Mouse (Mus musculus): ENCODE measurements at regions not wholly inside any gene's neighbourhood (a gene's known extent, or its start where the extent isn't known, plus 50 kb on each side); places are given as distances from the start of the nearest gene placed in this dataset.
A peak's percentile ranks its signal among the peaks of the same experiment; 100 is the strongest.

DNA sequence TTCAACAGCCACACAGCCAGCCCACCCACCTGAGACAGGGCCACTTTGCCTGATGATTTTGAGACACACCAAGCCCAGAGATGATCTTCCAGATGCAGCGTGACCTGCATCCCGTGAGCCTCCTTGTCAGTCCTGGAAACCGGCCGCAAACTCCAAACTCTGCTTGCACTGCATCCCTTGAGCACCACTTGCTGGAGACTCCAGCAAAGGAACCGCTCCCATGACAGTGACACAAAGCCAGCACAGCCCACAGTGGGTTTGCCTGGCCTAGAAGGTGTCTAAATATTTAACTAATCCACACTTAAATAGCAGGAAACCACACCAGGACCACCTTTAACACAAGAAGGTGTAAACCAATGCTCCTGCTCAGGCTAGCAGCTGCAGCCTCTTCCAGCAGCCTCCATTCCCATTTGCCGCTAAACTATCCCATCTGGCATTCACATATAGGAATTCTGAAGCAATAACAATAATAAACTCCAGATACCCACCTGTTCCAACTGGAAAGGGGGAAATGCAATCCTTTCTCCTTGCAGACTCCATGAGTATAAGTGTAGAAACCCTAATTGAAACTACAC lies 106.2 kb upstream of the Kdm8 start:
- H3K27me3 ChIP-seq, result 0 out of 2 replicates have a peak, but pooled peaks cover 8% of the 10 kb centered on the region
- no peak overlapping the region for H3K4me2 ChIP-seq
- no peak overlapping the region for H3K27ac ChIP-seq
- H3K4me1 ChIP-seq, result peaks cover 5% of the 10 kb centered on the region; the same call in 1 of the 2 replicates
- no peaks in the 10 kb centered on the region for H3K9me3 ChIP-seq
- 85% methylated on average over 6 of the region's 6 CpGs for WGBS
- ATAC-seq (ENCODE audit: low FRiP score), result no peak
- no peaks in the 10 kb centered on the region for H3K36me3 ChIP-seq (replicated peaks)
- no peak overlapping the region for H3K9ac ChIP-seq
- H3K4me3 ChIP-seq (replicated peaks), result no peak overlapping the region

DNA sequence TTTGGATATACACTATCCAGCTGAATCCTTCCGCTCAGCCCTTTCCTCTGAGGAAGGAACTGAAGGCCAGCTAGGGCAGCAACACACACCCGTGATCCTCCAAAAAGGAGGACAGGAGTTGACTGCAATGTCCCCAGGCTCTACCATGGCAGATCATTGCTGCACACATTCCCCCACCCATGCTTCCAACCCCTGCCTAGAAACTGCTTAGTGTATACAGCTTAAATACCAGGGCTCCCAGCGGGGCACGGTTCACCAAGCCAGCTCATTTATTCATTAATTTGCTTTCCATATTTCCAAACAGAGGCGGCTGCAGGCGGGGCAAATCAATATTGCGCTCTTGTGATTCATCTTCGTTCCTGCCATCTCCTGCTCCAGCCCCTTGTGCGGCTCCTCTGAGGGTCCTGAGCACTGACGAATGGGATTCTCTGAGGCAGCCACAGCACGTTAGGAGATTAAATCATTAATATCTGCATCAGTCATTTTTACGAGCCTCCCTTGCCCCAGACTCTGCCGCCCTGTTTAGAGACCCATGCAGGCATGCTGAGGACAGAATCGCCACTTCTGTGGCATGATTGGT lies 104.1 kb upstream of the Kdm8 start:
- Histone ChIP-seq H3K9me3 (no peaks in the 10 kb centered on the region), H3K4me2 (no peak overlapping the region), H3K27me3 (0 out of 2 replicates have a peak, but pooled peaks cover 8% of the 10 kb centered on the region), H3K36me3 (replicated peaks) (no peaks in the 10 kb centered on the region), H3K4me1 (peaks cover 5% of the 10 kb centered on the region; the same call in 1 of the 2 replicates), H3K27ac (no peak overlapping the region), H3K9ac (no peak overlapping the region), H3K4me3 (replicated peaks) (no peak overlapping the region)
- WGBS, result 78% methylated on average over 14 of the region's 14 CpGs
- no peak for ATAC-seq (ENCODE audit: low FRiP score)

DNA sequence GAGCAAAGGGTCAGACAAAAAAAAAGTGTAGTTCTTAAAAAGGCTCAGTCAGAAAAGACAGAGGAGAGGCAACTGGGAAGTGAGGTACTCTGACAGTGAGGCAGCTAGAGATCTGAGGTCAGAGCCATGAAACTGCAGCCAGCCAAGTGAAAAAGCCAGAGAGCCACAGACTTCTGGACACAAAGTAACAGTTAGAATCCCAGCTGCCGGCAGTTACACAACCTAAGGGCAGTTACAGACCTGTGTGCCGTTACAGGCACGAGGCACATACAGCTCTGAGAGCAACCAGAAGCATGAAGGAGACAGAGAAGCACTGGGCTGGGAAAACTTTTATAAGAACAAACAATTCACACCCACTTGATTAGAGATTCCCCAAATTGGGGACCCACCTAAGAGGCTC lies 94.9 kb upstream of the Kdm8 start:
- Histone ChIP-seq H3K36me3 (replicated peaks) (no peaks in the 10 kb centered on the region), H3K9me3 (no peaks in the 10 kb centered on the region), H3K4me2 (no peak overlapping the region), H3K9ac (no peak overlapping the region), H3K4me3 (replicated peaks) (no peak overlapping the region), H3K27ac (no peak overlapping the region), H3K27me3 (no peaks in the 10 kb centered on the region), H3K4me1 (no peaks in the 10 kb centered on the region)
- WGBS, result 81% methylated on average over 3 of the region's 3 CpGs
- no peak for ATAC-seq (ENCODE audit: low FRiP score)

DNA sequence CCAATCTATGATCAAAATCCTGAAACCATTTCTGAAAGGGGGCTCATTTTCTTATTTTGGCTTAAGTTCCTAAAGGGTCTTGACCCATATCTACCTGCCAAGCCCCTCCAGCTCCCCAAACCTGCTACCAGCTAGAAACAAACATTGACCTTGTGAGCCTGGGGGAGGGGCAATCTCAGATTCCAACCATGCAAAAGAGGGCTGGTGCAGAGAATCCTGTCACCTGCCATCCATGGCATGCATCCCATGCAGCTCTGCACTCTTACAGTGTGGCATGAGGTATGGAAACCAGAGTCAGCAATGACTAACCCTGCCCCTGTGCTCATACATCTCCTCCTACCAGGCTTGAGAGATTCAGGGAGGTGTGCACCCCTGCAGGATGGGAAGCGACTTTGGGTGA lies 90.3 kb upstream of the Kdm8 start:
- H3K9ac ChIP-seq, result no peak overlapping the region
- ATAC-seq (ENCODE audit: low FRiP score), result no peak
- H3K36me3 ChIP-seq (replicated peaks), result no peaks in the 10 kb centered on the region
- no peaks in the 10 kb centered on the region; the same call in 1 of the 2 replicates for H3K4me1 ChIP-seq
- no peak overlapping the region for H3K4me2 ChIP-seq
- H3K27me3 ChIP-seq, result no peaks in the 10 kb centered on the region
- 88% methylated on average over 1 of the region's 1 CpGs for WGBS
- no peak overlapping the region for H3K27ac ChIP-seq
- no peak overlapping the region for H3K4me3 ChIP-seq (replicated peaks)
- H3K9me3 ChIP-seq, result no peaks in the 10 kb centered on the region

DNA sequence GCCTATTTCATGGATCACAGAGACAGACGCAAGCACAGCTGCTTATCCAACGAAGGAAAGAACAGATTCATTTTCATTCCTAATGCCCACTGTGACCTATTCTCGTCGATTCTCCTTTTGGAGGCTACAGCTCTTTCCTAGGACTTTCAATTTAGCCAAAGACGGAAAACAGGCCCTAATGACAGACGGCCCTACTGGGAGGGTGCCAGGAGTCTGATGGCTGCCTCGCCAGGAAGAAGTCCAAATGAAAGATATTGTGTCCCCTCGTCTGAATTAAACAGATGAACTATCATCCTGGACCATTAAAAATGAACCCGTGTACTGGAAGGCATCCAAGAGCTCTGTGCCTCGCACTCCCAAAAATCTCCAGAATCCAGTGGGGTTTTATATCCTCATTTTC lies 89.5 kb upstream of the Kdm8 start:
- 83% methylated on average over 10 of the region's 10 CpGs for WGBS
- Histone ChIP-seq H3K9me3 (no peaks in the 10 kb centered on the region), H3K4me3 (replicated peaks) (no peak overlapping the region), H3K36me3 (replicated peaks) (no peaks in the 10 kb centered on the region), H3K9ac (no peak overlapping the region), H3K4me2 (no peak overlapping the region), H3K27me3 (no peaks in the 10 kb centered on the region), H3K27ac (no peak overlapping the region), H3K4me1 (no peaks in the 10 kb centered on the region; the same call in 1 of the 2 replicates)
- ATAC-seq (ENCODE audit: low FRiP score), result no peak

DNA sequence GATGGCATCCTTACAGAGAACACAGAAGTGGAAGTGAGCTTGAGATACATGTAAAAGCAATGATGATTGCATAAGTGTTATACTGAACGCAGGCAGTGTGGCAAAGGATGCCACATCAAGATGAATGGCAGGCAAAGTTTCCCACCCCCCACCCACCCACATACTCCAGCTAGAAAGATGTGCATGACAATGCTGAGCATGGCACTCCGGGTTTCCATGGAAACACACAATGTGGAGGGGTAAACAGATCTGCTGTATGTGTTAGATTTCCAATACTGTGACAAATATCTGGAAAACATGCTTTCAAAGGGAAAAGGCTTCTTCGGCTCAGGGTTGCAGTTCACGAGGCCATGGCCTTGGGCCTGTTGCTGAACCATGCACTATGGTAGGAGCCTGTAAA lies 86.5 kb upstream of the Kdm8 start:
- Histone ChIP-seq H3K27ac (no peak overlapping the region), H3K4me1 (no peaks in the 10 kb centered on the region; the same call in 1 of the 2 replicates), H3K4me3 (replicated peaks) (no peak overlapping the region), H3K36me3 (replicated peaks) (no peaks in the 10 kb centered on the region), H3K27me3 (no peaks in the 10 kb centered on the region), H3K9ac (no peak overlapping the region), H3K4me2 (no peak overlapping the region), H3K9me3 (no peaks in the 10 kb centered on the region)
- no peak for ATAC-seq (ENCODE audit: low FRiP score)
- 78% methylated on average over 4 of the region's 4 CpGs for WGBS

DNA sequence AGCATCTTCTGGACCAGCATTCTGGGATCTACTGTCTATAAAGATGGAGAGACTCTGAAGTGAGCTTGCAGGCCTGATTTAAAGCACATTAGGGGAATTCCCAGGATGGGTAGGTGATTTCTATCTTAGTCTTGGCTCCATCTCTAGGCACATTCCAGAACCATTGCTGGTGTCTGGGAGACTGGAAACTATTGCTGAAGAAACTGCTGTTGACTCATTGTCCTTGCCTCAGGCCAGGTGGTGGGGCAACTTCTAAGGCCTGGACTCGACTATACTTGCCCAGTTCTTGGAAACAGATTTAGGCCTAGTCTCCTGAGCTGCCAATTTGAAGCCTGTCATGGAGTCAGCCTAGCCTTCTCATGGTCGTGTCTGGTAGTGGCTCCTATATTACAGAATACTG lies 61.5 kb upstream of the Kdm8 start:
- 63% methylated on average over 2 of the region's 2 CpGs for WGBS
- Histone ChIP-seq H3K4me1 (no peaks in the 10 kb centered on the region), H3K9ac (no peak overlapping the region), H3K4me2 (no peak overlapping the region), H3K36me3 (replicated peaks) (no peaks in the 10 kb centered on the region), H3K4me3 (replicated peaks) (no peak overlapping the region), H3K9me3 (no peaks in the 10 kb centered on the region), H3K27me3 (no peaks in the 10 kb centered on the region), H3K27ac (no peak overlapping the region)
- no peak for ATAC-seq (ENCODE audit: low FRiP score)

DNA sequence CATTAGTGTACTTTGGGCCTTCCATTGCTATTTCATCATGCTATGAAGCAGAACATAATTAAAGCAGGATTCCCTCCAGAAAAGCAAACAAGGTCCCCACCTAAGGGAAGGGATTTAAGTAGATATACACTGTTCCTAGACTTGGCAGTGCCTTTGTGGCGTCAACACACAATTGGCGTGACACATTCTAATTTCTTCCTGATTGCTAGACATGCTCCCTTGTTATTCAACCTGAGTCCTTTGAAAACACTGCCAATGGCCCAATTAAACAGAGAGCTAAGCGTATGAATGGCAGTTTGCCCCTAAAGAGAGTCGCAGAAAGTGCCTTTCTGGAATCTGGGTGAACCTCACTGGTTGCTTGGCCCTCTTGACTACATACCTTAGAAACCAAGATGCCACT lies 60.3 kb upstream of the Kdm8 start:
- Histone ChIP-seq H3K9ac (no peak overlapping the region), H3K4me1 (no peaks in the 10 kb centered on the region), H3K4me2 (no peak overlapping the region), H3K27ac (no peak overlapping the region), H3K4me3 (replicated peaks) (no peak overlapping the region), H3K36me3 (replicated peaks) (no peaks in the 10 kb centered on the region), H3K9me3 (no peaks in the 10 kb centered on the region), H3K27me3 (no peaks in the 10 kb centered on the region)
- no peak for ATAC-seq (ENCODE audit: low FRiP score)
- WGBS, result 65% methylated on average over 4 of the region's 4 CpGs

DNA sequence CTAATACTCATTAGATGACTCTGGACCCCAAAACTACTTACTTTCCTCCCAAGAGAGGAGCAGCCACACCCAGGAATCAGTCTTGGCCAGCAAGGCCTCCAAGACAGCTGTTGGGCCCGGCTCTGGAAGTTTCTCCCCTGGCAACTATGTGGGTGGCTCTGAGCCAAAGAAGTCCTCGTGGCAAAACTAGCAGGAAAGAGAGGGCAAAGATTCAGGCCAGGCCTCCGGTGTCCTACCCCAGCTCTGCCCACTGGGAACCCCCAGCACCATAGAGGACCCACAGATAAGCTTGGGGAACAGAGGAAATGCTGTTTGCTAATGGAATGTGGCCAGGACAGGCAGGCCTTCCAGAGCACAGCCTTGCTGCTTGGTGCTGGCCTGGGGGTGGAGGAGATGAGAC lies 51.9 kb upstream of the Kdm8 start:
- H3K4me3 ChIP-seq (replicated peaks), result no peak overlapping the region
- no peak overlapping the region for H3K9ac ChIP-seq
- H3K4me2 ChIP-seq, result peak overlapping the region; percentile 72
- no peaks in the 10 kb centered on the region for H3K9me3 ChIP-seq
- peaks cover 17% of the 10 kb centered on the region; the same call in 1 of the 2 replicates for H3K27me3 ChIP-seq
- no peak overlapping the region for H3K27ac ChIP-seq
- peaks cover 11% of the 10 kb centered on the region; the same call in 1 of the 2 replicates for H3K4me1 ChIP-seq
- 71% methylated on average over 3 of the region's 3 CpGs for WGBS
- ATAC-seq (ENCODE audit: low FRiP score), result no peak
- no peaks in the 10 kb centered on the region for H3K36me3 ChIP-seq (replicated peaks)

DNA sequence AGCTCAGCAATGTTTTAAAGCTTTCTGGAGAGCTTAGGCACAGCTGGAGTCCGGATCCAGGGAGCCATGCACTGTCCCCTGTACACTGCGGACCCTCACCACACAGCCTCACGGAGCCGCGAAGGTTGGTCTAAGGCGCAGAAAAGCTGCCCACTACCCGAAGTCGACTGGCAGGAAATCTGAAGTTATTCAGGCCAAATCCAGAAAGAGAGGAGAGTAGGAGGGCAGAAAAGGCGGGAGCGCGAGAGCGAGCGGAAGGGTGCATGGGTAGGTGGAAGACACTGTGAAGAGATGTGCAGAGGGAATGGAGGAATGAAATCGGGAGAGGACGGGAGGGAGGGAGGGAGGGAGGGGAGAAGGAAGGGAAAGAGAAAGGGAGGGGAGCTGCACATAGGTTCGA lies 51.2 kb upstream of the Kdm8 start:
- ATAC-seq (ENCODE audit: low FRiP score), result peak; percentile 71
- WGBS, result under 1% methylated on average over 16 of the region's 16 CpGs
- Histone ChIP-seq H3K4me1 (peaks cover 11% of the 10 kb centered on the region; the same call in 1 of the 2 replicates), H3K27me3 (peaks cover 17% of the 10 kb centered on the region; the same call in 1 of the 2 replicates), H3K4me2 (peak overlapping the region; percentile 72), H3K9ac (peak overlapping the region; percentile 55), H3K9me3 (no peaks in the 10 kb centered on the region), H3K4me3 (replicated peaks) (peak overlapping the region; percentile 42), H3K27ac (no peak overlapping the region), H3K36me3 (replicated peaks) (no peaks in the 10 kb centered on the region)

DNA sequence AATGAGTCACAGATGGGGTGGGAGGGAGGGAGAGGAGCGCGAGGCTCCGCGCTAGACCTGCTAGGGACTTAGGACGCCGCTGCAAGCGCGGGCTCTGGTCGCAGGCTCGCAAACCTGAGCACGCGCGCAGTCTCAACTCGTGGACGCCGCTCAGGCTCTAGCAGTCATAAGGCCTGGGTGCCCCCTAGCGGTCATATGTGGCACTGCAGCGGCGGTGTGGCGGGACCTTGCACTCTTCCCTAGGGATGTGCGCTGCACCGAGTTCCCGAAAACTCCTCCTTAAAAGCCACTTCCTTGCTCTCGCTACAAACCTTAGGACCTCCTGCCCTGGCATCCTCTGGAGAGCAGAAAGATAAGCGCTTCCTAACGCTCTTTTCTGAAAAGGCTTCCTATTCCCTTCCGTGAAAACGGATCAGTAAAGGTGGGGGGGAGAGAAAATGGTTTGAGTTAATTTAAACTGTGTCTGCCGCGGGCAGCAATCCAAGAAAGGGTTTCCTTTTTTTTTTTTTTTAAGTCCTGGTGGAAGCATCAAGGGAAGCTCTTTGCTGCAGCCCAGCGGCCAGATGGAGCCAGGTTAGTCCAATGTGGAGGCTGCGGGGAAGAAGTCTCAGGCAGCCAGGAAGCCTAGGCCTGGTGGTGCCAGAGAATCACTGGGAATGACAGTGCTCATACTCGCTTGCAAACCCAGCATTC lies 50.7 kb upstream of the Kdm8 start:
- ATAC-seq (ENCODE audit: low FRiP score), result peak; percentile 94
- 0 out of 2 replicates have a peak overlapping the region, but pooled peaks have one; percentile 54 for H3K27ac ChIP-seq
- under 1% methylated on average over 33 of the region's 33 CpGs for WGBS

More for the DNA sequence above, 50.7 kb upstream of the Kdm8 start:
- Histone ChIP-seq H3K36me3 (replicated peaks) (no peaks in the 10 kb centered on the region), H3K9me3 (no peaks in the 10 kb centered on the region), H3K4me3 (replicated peaks) (peak overlapping the region; percentile 42), H3K9ac (peak overlapping the region; percentile 55), H3K4me2 (peak overlapping the region; percentile 72), H3K4me1 (peaks cover 11% of the 10 kb centered on the region; the same call in 1 of the 2 replicates), H3K27me3 (peaks cover 17% of the 10 kb centered on the region; the same call in 1 of the 2 replicates)

All from forebrain, embryonic 12.5 days (tissue).